Mouse (Mus musculus) kidney, postnatal 0 days (tissue): ENCODE measurements around the gene Prickle2. TPM values are rescaled to one million over a fixed set of nuclear protein-coding genes. Genes with fewer than 3 reads are reported as not detected.

ENCODE experiments used
- ATAC-seq: fragments of 200-750 bp; cut with Nextera tagmentation; replicated peaks from 2 replicates; pipeline ENCODE4 v1.8.0; 2017; ENCODE audit warnings: low read depth, moderate number of reproducible peaks, moderate TSS enrichment, moderate library complexity; ENCODE audit not compliant: low FRiP score
- DNase-seq: peaks from one replicate; pipeline ENCODE4 v3.0.0-alpha.2; 2016; ENCODE audit warnings: low spot score
- H3K27ac ChIP-seq: fragments of 300-500 bp; sonication (generic); 2 replicates; pipeline ENCODE4 v1.5.1; 2014; ENCODE audit warnings: mild to moderate bottlenecking
- H3K27me3 ChIP-seq: fragments of 300-500 bp; sonication (generic); 2 replicates; pipeline ENCODE4 v1.6.1; 2014; ENCODE audit warnings: low read length, mixed read lengths; ENCODE audit not compliant: insufficient read depth
- H3K36me3 ChIP-seq: fragments of 300-500 bp; sonication (generic); 2 replicates; pipeline ENCODE4 v1.6.1; 2014; ENCODE audit warnings: low read length, mixed read lengths; ENCODE audit not compliant: insufficient read depth
- H3K4me1 ChIP-seq: fragments of 300-500 bp; sonication (generic); replicated peaks from 2 replicates; pipeline ENCODE4 v1.6.1; 2014; ENCODE audit warnings: antibody characterized with exemption, low read length, mixed read lengths; ENCODE audit not compliant: insufficient read depth
- H3K4me2 ChIP-seq: fragments of 300-500 bp; sonication (generic); 2 replicates; pipeline ENCODE4 v1.6.1; 2014; ENCODE audit warnings: mild to moderate bottlenecking, low read length, moderate library complexity, mixed read lengths
- H3K4me3 ChIP-seq: fragments of 300-500 bp; sonication (generic); replicated peaks from 2 replicates; pipeline ENCODE4 v1.5.1; 2014; ENCODE audit warnings: low read depth, low read length
- H3K9ac ChIP-seq: fragments of 300-500 bp; sonication (generic); 2 replicates; pipeline ENCODE4 v1.6.1; 2014; ENCODE audit warnings: low read depth, low read length
- H3K9me3 ChIP-seq: fragments of 300-500 bp; sonication (generic); replicated peaks from 2 replicates; pipeline ENCODE4 v1.6.1; 2016; ENCODE audit warnings: low read length, inconsistent platforms, mixed read lengths
- CTCF ChIP-seq: IDR thresholded peaks from 2 replicates; pipeline ENCODE4 v1.5.1; 2016; ENCODE audit warnings: antibody characterized with exemption, low read depth, mild to moderate bottlenecking, moderate library complexity
- WGBS: fragments of 180-500 bp; shearing (Covaris S2); extraction: QIAGEN DNeasy Blood & Tissue Kit; methylation state at CpG from one replicate; pipeline ENCODE4 v1.1.7; 2014; 5-methylcytosine and 5-hydroxymethylcytosine counted together
- polyA plus RNA-seq: library from polyadenylated mRNA; unstranded; fragments of >200 nt; fragmentation: Nextera tagmentation; extraction: Ambion mirVana; gene quantifications from 2 replicates; pipeline ENCODE4 v1.2.1, GENCODE M21; 2015

Gene Prickle2
- polyA plus RNA-seq, 1 experiment from 2014 or later = 3.3 TPM

GRCm38 (mm10) chr6:92344588-92344987 lies 361.4 kb downstream of the Prickle2 start:
- Histone ChIP-seq H3K9me3 (no peaks in the 10 kb centered on the region), H3K4me3 (no peak overlapping the region), H3K4me1 (no peaks in the 10 kb centered on the region), H3K27me3 (no peaks in the 10 kb centered on the region), H3K4me2 (no peak overlapping the region), H3K36me3 (no peaks in the 10 kb centered on the region), H3K27ac (no peak overlapping the region), H3K9ac (no peak overlapping the region)
- DNase-seq (no peak), ATAC-seq (no peak)
- WGBS = 87% methylated on average over 3 of the region's 3 CpGs
- TF ChIP-seq CTCF = no peak

Other genes with a start within 250 kb of the Prickle2 start
- 7.0 and 7.1 TPM in 2 replicates for gene A730049H05Rik, start 110.3 kb upstream of the Prickle2 start, polyA plus RNA-seq
- gene Gm15737, start 163.2 kb upstream of the Prickle2 start, polyA plus RNA-seq = 0.03 TPM in 1 of 2 replicates, not detected in the other
- 7.6 and 7.9 TPM in 2 replicates for gene Adamts9, start 237.3 kb upstream of the Prickle2 start, polyA plus RNA-seq